Mouse (Mus musculus): ENCODE measurements around the gene Abcc6. TPM values are rescaled to one million over a fixed set of nuclear protein-coding genes. Genes with fewer than 3 reads are reported as not detected.

The Abcc6 gene
- not detected for polyA plus RNA-seq (2017; shearing (Covaris generic))

GRCm38 (mm10) chr7:46030145-46030488 lies at the start of gene Abcc6:
Gene Abcc6, minus strand, starts transcription at chr7:46030302.

GRCm38 (mm10) chr7:46033109-46033869 lies 3.2 kb upstream of the Abcc6 start, which contains the start of gene Nomo1:
Gene Nomo1, plus strand, starts transcription at chr7:46033698.

GRCm38 (mm10) chr7:45923762-45924428 lies 106.2 kb downstream of the Abcc6 start, which contains the start of gene Ccdc114:
Gene Ccdc114, plus strand, starts transcription at chr7:45924072.

GRCm38 (mm10) chr7:45921242-45921621 lies 108.9 kb downstream of the Abcc6 start, which contains the start of gene Emp3:
Gene Emp3, minus strand, starts transcription at chr7:45921404.

Other genes with a start within 250 kb of the Abcc6 start
- gene Lmtk3, start 246.6 kb downstream of the Abcc6 start, polyA plus RNA-seq (2017; shearing (Covaris generic)) = 0.04 TPM
- 3.0 TPM for gene Sult2b1, start 245.6 kb downstream of the Abcc6 start, polyA plus RNA-seq (2017; shearing (Covaris generic))
- gene Cyth2, start 215.7 kb downstream of the Abcc6 start, polyA plus RNA-seq (2017; shearing (Covaris generic)) = 87.9 TPM
- gene Kcnj14, start 205.5 kb downstream of the Abcc6 start, polyA plus RNA-seq (2017; shearing (Covaris generic)) = not detected
- 37.3 TPM for gene Grwd1, start 199.4 kb downstream of the Abcc6 start, polyA plus RNA-seq (2017; shearing (Covaris generic))
- 90.8 TPM for gene Kdelr1, start 157.5 kb downstream of the Abcc6 start, polyA plus RNA-seq (2017; shearing (Covaris generic))
- 1.2 TPM for gene Grin2d, start 151.9 kb downstream of the Abcc6 start, polyA plus RNA-seq (2017; shearing (Covaris generic))
- not detected for gene Syngr4, start 133.6 kb downstream of the Abcc6 start, polyA plus RNA-seq (2017; shearing (Covaris generic))
- gene Tmem143, start 133.4 kb downstream of the Abcc6 start, polyA plus RNA-seq (2017; shearing (Covaris generic)) = 9.6 TPM
- gene Emp3, start 108.9 kb downstream of the Abcc6 start, polyA plus RNA-seq (2017; shearing (Covaris generic)) = 699 TPM
- 2.2 TPM for gene Ccdc114, start 106.2 kb downstream of the Abcc6 start, polyA plus RNA-seq (2017; shearing (Covaris generic))
- gene Nomo1, start 3.4 kb upstream of the Abcc6 start, polyA plus RNA-seq (2017; shearing (Covaris generic)) = 40.4 TPM
- not detected for gene Kcnj11, start 70.5 kb upstream of the Abcc6 start, polyA plus RNA-seq (2017; shearing (Covaris generic))
- 0.19 TPM for gene Abcc8, start 149.7 kb upstream of the Abcc6 start, polyA plus RNA-seq (2017; shearing (Covaris generic))
- not detected for gene Ush1c, start 208.2 kb upstream of the Abcc6 start, polyA plus RNA-seq (2017; shearing (Covaris generic))
- not detected for gene Otog, start 210.7 kb upstream of the Abcc6 start, polyA plus RNA-seq (2017; shearing (Covaris generic))